Mouse (Mus musculus) E14TG2a.4 (cell line): Measurements from ENCODE around the gene Fbxo33.
"Not testable (repeated sequence)": the region's sequence is repeated elsewhere in the genome, so short reads cannot be mapped to it uniquely, and the experiment has no call there.

Source experiments
- H3K27me3 ChIP-seq: 2 replicates; pipeline ENCODE4 v1.6.1; 2014; ENCODE audit warnings: low read length, control low read depth; ENCODE audit not compliant: insufficient read depth
- H3K36me3 ChIP-seq: 2 replicates; pipeline ENCODE4 v1.6.1; 2014; ENCODE audit warnings: low read length, control low read depth; ENCODE audit not compliant: insufficient read depth
- H3K4me1 ChIP-seq: replicated peaks from 2 replicates; pipeline ENCODE4 v1.6.1; 2014; ENCODE audit warnings: low read depth, low read length, control low read depth
- H3K4me3 ChIP-seq: replicated peaks from 2 replicates; pipeline ENCODE4 v1.5.1; 2014; ENCODE audit warnings: mild to moderate bottlenecking, low read length
- H3K9me3 ChIP-seq: 2 replicates; pipeline ENCODE4 v1.6.1; 2014; ENCODE audit warnings: low read length, control low read depth
- CTCF ChIP-seq: conservative IDR thresholded peaks from 2 replicates; pipeline ENCODE4 v1.5.1; 2014; ENCODE audit warnings: low read length
- NANOG ChIP-seq: IDR thresholded peaks from 2 replicates; pipeline ENCODE4 v1.6.1; 2014; ENCODE audit warnings: borderline replicate concordance, low read length, mixed read lengths
- POU5F1 ChIP-seq: IDR thresholded peaks from 2 replicates; pipeline ENCODE4 v1.6.1; 2014; ENCODE audit warnings: low read length, borderline replicate concordance

The Fbxo33 gene

GRCm38 (mm10) chr12:59248969-59249368 is 29.4 kb upstream of the Fbxo33 start:
- H3K36me3 ChIP-seq: no peaks in the 10 kb centered on the region
- no peaks in the 10 kb centered on the region for H3K27me3 ChIP-seq
- no peak overlapping the region for H3K4me3 ChIP-seq
- H3K9me3 ChIP-seq: peaks cover 13% of the 10 kb centered on the region
- TF ChIP-seq CTCF (no peak), POU5F1 (no peak), NANOG (no peak)
- H3K4me1 ChIP-seq: no peaks in the 10 kb centered on the region

GRCm38 (mm10) chr12:59241031-59241430 is 21.5 kb upstream of the Fbxo33 start:
- not testable (repeated sequence) for H3K4me3 ChIP-seq, H3K36me3 ChIP-seq, H3K9me3 ChIP-seq, H3K4me1 ChIP-seq, H3K27me3 ChIP-seq

- no peaks in the 10 kb centered on the region for H3K4me1 ChIP-seq
These were observed 18.9 kb upstream of the Fbxo33 start for GRCm38 (mm10) chr12:59238434-59238833.

GRCm38 (mm10) chr12:59228401-59228800 is 8.9 kb upstream of the Fbxo33 start:
- no peak for TF ChIP-seq POU5F1
- TF ChIP-seq NANOG: no peak
- TF ChIP-seq CTCF: no peak
- H3K36me3 ChIP-seq: no peaks in the 10 kb centered on the region
- H3K9me3 ChIP-seq: no peaks in the 10 kb centered on the region

More at GRCm38 (mm10) chr12:59238434-59238833, 18.9 kb upstream of the Fbxo33 start:
- H3K4me3 ChIP-seq: no peak overlapping the region
- H3K27me3 ChIP-seq: peaks cover 2% of the 10 kb centered on the region; the same call in 1 of the 2 replicates
- H3K36me3 ChIP-seq: no peaks in the 10 kb centered on the region
- TF ChIP-seq NANOG (no peak), POU5F1 (no peak), CTCF (no peak)
- no peaks in the 10 kb centered on the region for H3K9me3 ChIP-seq

GRCm38 (mm10) chr12:59218640-59219321 is 744 bp downstream of the Fbxo33 start:
- H3K36me3 ChIP-seq: peaks cover 12% of the 10 kb centered on the region
- H3K9me3 ChIP-seq: peaks cover under 1% of the 10 kb centered on the region; the same call in 1 of the 2 replicates
- no peak for TF ChIP-seq NANOG
- H3K4me3 ChIP-seq: peak overlapping the region; percentile 95
- no peaks in the 10 kb centered on the region for H3K27me3 ChIP-seq
- H3K4me1 ChIP-seq: peaks cover 36% of the 10 kb centered on the region

More at GRCm38 (mm10) chr12:59228401-59228800, 8.9 kb upstream of the Fbxo33 start:
- H3K4me3 ChIP-seq: no peak overlapping the region
- H3K4me1 ChIP-seq: no peaks in the 10 kb centered on the region
- no peaks in the 10 kb centered on the region for H3K27me3 ChIP-seq

- no peak for TF ChIP-seq CTCF
- TF ChIP-seq NANOG: no peak
- TF ChIP-seq POU5F1: no peak
- peaks cover 27% of the 10 kb centered on the region for H3K36me3 ChIP-seq
- H3K9me3 ChIP-seq: peaks cover 15% of the 10 kb centered on the region
- H3K27me3 ChIP-seq: no peaks in the 10 kb centered on the region
- peaks cover 36% of the 10 kb centered on the region for H3K4me1 ChIP-seq
- peak overlapping the region; percentile 95 for H3K4me3 ChIP-seq
These were observed 2.2 kb downstream of the Fbxo33 start for GRCm38 (mm10) chr12:59217331-59217730.

GRCm38 (mm10) chr12:59216676-59217266 is 2.8 kb downstream of the Fbxo33 start:
- Histone ChIP-seq H3K4me3 (peak overlapping the region; percentile 95; the same call in 1 of the 2 replicates), H3K27me3 (no peaks in the 10 kb centered on the region), H3K4me1 (peaks cover 36% of the 10 kb centered on the region), H3K9me3 (peaks cover 21% of the 10 kb centered on the region), H3K36me3 (peaks cover 29% of the 10 kb centered on the region)
- TF ChIP-seq CTCF: no peak
- TF ChIP-seq NANOG: no peak

- H3K9me3 ChIP-seq: peaks cover 27% of the 10 kb centered on the region
- no peak overlapping the region for H3K4me3 ChIP-seq
- peaks cover 34% of the 10 kb centered on the region for H3K36me3 ChIP-seq
- H3K27me3 ChIP-seq: no peaks in the 10 kb centered on the region
- peaks cover 36% of the 10 kb centered on the region for H3K4me1 ChIP-seq
- TF ChIP-seq CTCF (no peak), POU5F1 (no peak), NANOG (no peak)
These were observed 3.3 kb downstream of the Fbxo33 start for GRCm38 (mm10) chr12:59216176-59216575.

GRCm38 (mm10) chr12:59207814-59208213 is 11.7 kb downstream of the Fbxo33 start:
- Histone ChIP-seq H3K4me1 (peaks cover 19% of the 10 kb centered on the region), H3K4me3 (no peak overlapping the region), H3K36me3 (peaks cover 48% of the 10 kb centered on the region), H3K9me3 (peaks cover 28% of the 10 kb centered on the region), H3K27me3 (no peaks in the 10 kb centered on the region)
- no peak for TF ChIP-seq CTCF
- TF ChIP-seq POU5F1: no peak
- no peak for TF ChIP-seq NANOG
